Mouse (Mus musculus) MEL-GATA-1-ER (cell line): ENCODE measurements around the gene Primpol.

Experiments
- DNase-seq: peaks from one replicate; pipeline ENCODE4 v3.0.0-alpha.2; 2012; ENCODE audit warnings: low read depth; ENCODE audit errors: extremely low read depth

Primpol gene

DNA sequence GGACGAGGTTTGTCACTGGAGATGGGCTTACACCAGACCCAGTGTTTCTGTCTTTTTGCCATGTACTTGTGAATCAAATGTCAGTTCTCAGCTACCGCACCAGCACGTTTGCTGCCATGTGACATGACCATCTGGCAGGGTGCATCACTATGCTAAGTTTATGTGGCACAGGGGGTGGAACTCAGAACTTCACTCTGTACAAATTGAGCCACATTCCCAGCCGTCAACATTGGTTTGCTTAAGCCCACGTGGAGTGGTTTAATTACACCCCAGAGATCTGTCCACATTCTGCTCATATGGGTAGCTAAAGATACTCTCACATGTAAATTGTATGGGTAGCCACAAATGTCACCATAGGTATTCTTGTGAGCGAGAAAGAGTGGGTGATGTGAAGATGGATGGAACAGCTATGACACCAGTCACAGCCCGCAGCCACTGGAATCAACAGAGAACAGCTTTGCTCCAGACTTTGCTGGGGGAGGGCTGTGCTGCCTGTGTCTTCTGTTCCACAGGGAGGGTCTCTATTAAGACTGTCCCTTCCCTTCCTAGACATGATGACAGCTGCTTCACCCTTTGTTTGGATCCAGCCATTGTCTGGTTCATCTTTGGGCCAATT, 50.0 kb downstream of the Primpol start:
- no peak for DNase-seq

- no peak for DNase-seq
Observed at GRCm38 (mm10) chr8:46562333-46562732, 54.7 kb downstream of the Primpol start.

GRCm38 (mm10) chr8:46559428-46559827, 57.6 kb downstream of the Primpol start:
- DNase-seq, result peak; percentile 69

DNA sequence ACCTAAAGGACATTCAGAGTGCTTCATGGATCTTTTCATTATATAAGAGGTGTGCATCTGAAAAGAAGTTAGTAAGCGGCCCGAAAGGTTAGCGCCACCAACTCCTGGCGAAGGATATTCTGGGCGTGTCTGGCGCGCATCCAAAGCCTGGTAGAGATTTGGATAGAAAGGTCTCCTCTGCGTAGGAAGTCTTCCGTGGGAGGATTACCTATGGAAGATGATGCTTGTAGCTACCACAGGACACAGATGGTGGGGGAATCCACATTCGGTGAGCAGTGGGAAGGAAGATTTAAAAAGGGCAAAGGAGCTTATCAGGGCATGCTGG, 64.6 kb downstream of the Primpol start:
- peak; percentile 26 for DNase-seq

GRCm38 (mm10) chr8:46551615-46552440, 65.2 kb downstream of the Primpol start, which contains the start of gene Cenpu:
Gene Cenpu, plus strand, starts transcription at chr8:46552028.
- peak; percentile 98 for DNase-seq

DNA sequence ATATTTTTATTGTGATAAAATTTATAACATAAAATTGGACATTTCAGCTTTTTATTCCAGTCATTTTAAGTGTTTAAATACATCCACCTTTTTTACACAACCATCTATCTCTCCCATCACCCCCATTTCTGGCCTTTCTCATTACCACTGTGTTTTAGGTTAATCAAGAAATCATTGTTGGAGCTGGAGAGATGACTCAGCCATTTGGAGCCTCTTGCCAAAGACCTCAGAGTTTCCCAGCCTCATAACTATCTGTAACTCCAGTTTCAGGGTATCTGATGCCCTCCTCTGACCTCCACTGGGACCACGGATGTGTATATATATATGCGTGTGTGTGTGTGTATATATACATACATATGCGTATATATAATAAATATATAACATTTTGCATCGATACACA, 66.0 kb downstream of the Primpol start:
- peak; percentile 47 for DNase-seq

DNA sequence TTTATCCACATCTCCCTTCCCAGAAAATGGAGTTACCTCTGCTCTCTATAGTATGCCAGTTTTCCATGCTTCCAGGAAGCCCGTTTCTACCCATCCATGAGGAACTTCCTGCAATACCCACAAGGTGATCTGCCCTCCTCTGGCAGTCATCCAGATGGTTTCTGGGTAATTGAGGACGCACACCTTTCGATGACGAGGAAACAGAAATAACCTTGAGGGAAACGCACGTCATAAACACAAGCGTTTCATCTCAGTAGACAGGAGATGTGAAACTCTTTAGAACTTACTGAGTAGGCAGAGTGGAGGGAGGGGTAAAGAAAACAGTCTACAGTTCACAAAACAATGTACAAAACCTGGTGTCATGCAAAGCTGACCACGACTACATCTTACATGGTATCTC, 67.0 kb downstream of the Primpol start:
- no peak for DNase-seq

DNA sequence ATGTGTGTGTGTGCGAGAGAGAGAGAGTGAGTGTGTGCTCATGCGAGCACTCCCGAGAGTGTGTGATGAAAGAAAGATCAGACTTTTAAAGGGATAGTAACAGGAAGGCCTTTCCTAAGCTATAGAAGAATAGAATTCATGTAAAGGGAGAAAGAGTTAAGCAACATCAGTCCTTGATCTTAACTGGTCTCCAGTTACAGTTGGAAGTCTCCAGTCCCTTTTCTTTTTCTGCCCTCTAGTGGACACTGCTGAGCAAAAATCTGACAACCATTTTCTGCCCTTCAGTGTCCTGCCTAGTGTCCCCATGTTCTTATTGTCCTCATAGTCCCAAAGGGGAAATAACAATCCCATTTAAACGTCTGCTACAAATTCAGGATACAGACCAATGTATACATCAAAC, 69.8 kb downstream of the Primpol start:
- DNase-seq, result peak; percentile 86

- DNase-seq, result peak; percentile 93
Observed at GRCm38 (mm10) chr8:46546431-46547176, 70.4 kb downstream of the Primpol start.

DNA sequence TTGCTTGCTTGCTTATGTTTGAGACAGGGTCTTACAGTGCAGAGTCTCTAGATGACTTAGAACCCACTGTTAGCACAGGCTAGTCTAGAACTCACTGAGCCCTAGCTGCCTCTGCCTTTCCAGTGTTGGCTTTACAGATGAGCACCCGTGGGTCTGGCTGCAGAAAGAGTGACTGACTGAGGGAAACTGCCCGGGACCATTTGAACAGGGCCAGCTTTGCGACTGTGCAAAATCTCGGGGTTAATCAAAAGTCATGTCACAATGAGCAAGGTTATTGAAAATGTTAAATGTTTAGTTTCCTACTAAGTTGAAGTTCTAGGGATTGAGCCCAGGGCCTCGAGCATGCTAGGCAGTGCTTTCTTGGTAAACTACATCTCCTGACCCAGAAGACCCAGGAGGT, 71.2 kb downstream of the Primpol start:
- no peak for DNase-seq

DNA sequence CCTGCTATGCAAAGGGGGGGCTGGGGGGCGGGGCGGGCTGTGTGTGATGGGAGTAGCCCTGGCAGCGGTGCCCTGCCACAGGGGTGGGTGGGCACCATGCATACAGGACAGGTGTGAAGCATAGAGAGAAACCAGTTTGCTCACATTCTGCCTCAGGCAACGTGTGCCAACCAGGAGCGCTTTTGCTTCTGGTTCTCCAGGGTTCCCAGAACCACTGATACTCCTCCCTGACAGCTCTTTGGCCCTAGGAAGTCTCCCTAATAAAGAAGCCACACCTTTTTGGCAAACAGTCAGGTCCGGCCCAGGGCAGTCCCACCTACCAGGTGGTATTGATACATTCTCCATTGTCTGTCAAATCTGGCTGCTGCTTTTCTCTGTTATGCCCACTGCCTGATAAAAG, 73.3 kb downstream of the Primpol start:
- DNase-seq, result no peak

DNA sequence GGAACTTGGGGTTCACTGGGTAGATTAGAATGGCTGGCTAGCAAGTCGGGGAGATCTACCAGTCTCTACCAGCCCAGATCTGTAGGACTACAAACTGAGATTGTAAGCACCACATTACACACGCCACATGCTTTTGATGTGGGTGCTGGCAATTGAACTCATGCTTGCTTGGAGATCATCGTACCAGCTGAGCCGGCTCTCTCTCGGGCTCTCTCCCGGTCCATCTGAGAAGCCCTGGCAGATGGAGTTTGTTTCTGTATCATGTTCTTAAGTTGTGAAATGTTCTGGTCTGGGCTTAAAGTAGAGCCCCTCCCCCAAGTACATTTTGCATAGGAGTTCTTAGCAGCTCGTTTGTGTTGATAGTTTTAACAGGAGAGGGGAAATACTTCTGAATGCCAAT, 73.8 kb downstream of the Primpol start:
- DNase-seq, result no peak

DNA sequence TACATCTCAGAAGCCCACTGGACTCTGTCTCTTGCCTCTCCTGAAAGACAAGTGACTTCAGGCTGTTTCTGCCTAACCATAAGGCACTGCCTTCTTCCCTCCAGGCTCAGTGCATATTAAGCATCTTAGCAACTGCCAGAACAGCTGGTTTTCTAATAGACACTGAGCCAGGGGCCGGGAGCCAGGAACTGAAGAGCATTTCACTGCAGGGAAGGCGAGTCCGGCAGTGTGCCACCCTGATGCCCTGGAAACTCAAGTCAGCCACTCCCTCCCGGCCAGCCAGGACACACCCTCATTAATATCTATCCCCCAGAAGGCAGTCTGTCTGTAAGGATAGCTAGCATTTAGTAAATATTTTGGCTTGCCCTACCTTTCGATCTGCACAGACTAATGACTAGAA, 77.3 kb downstream of the Primpol start:
- DNase-seq, result no peak

GRCm38 (mm10) chr8:46533926-46534325, 83.1 kb downstream of the Primpol start:
- no peak for DNase-seq

DNA sequence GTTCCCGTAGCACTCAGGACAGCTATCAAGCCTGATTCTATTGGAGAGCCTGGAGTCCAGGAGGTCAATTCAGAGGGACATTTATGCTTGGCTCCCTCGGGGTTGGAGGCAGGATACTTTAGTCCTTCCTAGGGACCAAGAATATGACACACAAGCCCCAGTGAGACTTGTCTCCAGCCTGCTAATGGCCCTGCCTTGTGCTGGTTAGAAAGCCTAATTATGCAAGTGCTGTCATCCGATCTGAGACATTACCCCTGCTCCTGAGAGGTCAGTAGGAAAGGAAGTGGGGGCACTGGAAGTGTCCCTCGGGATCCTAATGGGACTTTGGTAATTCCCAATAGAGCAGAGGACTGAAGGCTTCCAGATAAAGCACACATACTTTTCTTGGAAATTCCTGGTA, 86.5 kb downstream of the Primpol start:
- DNase-seq, result no peak

DNA sequence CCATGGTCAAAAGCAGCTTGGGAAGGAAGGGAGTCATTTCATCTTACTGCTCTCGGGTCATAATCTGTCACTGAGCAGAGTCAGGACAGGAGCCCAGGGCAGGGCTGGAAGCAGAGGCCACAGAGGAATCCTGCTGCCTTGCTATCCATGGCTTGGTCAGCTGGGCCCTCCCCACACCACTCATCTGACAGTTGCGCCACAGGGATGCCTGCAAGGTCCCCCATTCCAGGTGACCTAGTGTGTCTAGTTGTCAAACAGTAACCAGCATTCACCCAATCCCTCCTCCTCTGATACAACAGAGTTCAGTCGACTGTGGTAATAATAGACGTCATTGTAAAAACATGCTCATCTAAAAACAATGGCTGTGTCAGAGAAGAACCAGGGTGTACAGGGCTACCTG, 87.5 kb downstream of the Primpol start:
- no peak for DNase-seq

- no peak for DNase-seq
Observed at GRCm38 (mm10) chr8:46526821-46527220, 90.2 kb downstream of the Primpol start.

DNA sequence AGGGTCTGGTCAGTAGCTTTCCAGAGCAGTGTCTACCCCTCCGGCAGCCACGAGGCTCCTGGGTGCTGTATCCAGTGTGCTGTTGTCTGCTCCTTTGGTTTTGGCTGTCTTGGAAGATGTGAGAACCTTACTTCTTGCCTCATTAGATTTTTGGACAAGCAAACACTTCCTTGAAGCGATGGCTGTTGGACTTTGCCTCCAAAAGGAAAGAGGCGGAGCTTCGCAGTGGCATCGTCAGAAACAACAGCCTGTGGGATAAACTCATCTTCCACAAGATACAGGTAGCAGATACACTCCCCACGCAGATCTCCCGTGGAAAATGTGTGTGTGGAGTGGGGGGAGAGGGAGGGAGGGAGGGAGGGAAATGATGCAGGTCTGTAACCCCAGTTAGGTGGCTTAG, 90.9 kb downstream of the Primpol start:
- DNase-seq, result no peak
